Mouse (Mus musculus) intestine, embryonic 15.5 days (tissue): Measurements from ENCODE around the gene Il27ra. TPM values are rescaled to one million over a fixed set of nuclear protein-coding genes. Genes with fewer than 3 reads are reported as not detected.
A peak's percentile ranks its signal among the peaks of the same experiment; 100 is the strongest.
"Not testable (repeated sequence)": the region's sequence is repeated elsewhere in the genome, so short reads cannot be mapped to it uniquely, and the experiment has no call there.

Source experiments
- ATAC-seq: fragments of 200-750 bp; cut with Nextera tagmentation; 2 replicates; pipeline ENCODE4 v1.8.0; 2017; ENCODE audit warnings: moderate TSS enrichment, moderate library complexity
- H3K27ac ChIP-seq: fragments of 300-500 bp; sonication (generic); 2 replicates; pipeline ENCODE4 v1.5.1; 2015; ENCODE audit warnings: mild to moderate bottlenecking, inconsistent platforms
- H3K27me3 ChIP-seq: fragments of 300-500 bp; sonication (generic); replicated peaks from 2 replicates; pipeline ENCODE4 v1.6.1; 2015; ENCODE audit warnings: inconsistent platforms
- H3K36me3 ChIP-seq: fragments of 300-500 bp; sonication (generic); 2 replicates; pipeline ENCODE4 v1.6.1; 2015; ENCODE audit warnings: inconsistent platforms
- H3K4me1 ChIP-seq: fragments of 300-500 bp; sonication (generic); replicated peaks from 2 replicates; pipeline ENCODE4 v1.6.1; 2015; ENCODE audit warnings: inconsistent platforms
- H3K4me2 ChIP-seq: fragments of 300-500 bp; sonication (generic); replicated peaks from 2 replicates; pipeline ENCODE4 v1.6.1; 2015; ENCODE audit warnings: mild to moderate bottlenecking, inconsistent platforms
- H3K4me3 ChIP-seq: fragments of 300-500 bp; sonication (generic); replicated peaks from 2 replicates; pipeline ENCODE4 v1.5.1; 2015; ENCODE audit warnings: inconsistent platforms
- H3K9ac ChIP-seq: fragments of 300-500 bp; sonication (generic); 2 replicates; pipeline ENCODE4 v1.6.1; 2015; ENCODE audit warnings: inconsistent platforms
- H3K9me3 ChIP-seq: fragments of 300-500 bp; sonication (generic); 2 replicates; pipeline ENCODE4 v1.6.1; 2016; ENCODE audit warnings: inconsistent platforms
- WGBS: fragments of 180-500 bp; shearing (Covaris S2); methylation state at CpG from one replicate; pipeline ENCODE4 v1.1.7; 2015; 5-methylcytosine and 5-hydroxymethylcytosine counted together
- polyA plus RNA-seq: library from polyadenylated mRNA; unstranded; fragments of >200 nt; fragmentation: Nextera tagmentation; extraction: Ambion mirVana; gene quantifications from 2 replicates; pipeline ENCODE4 v1.2.1, GENCODE M21; 2015

Gene Il27ra
- polyA plus RNA-seq, 1 experiment from 2014 or later, result 1.3 TPM

DNA sequence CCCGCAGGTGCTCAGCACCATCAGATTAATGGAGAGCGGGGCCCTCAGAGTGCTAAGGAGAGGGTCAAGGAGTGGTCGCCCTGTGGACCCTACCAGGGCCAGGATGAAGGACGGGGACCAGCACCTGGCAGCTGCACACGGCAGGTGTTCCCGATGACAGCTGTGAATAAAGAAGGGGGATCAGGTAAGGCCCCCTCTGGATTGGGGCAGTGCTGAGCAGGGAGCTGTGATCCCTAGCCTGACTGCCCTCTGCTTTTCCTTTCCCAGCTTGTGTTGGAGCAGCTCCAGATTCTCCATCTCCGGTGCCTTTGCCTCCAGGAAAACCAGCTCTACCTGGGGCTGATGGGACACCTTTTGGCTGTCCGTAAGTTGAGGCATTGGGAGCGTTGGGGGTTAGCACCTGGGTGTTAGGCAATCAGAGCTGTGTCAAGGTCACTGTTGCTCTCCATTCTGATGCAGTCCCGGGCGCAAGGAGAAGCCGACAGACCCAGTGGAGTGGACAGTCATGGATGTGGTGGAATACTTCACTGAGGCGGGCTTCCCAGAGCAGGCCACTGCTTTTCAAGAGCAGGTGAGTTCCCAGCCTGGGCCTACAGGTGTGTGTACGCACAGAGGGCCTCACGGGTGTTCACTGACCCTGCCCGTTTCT lies 43.2 kb downstream of the Il27ra start:
- H3K27me3 ChIP-seq, result no peaks in the 10 kb centered on the region
- ATAC-seq, result no peak
- H3K4me3 ChIP-seq, result peak overlapping the region; percentile 71
- WGBS, result 59% methylated on average over 16 of the region's 16 CpGs
- peaks cover 4% of the 10 kb centered on the region for H3K36me3 ChIP-seq
- H3K27ac ChIP-seq, result no peak overlapping the region
- H3K4me2 ChIP-seq, result peak overlapping the region; percentile 84
- H3K9ac ChIP-seq, result peak overlapping the region; percentile 64
- H3K9me3 ChIP-seq, result no peaks in the 10 kb centered on the region
- H3K4me1 ChIP-seq, result peaks cover 24% of the 10 kb centered on the region

- Histone ChIP-seq H3K4me3 (peak overlapping the region; percentile 71), H3K27ac (peak overlapping the region; percentile 87), H3K9me3 (no peaks in the 10 kb centered on the region), H3K36me3 (peaks cover 4% of the 10 kb centered on the region), H3K4me2 (peak overlapping the region; percentile 84), H3K4me1 (peaks cover 19% of the 10 kb centered on the region), H3K27me3 (no peaks in the 10 kb centered on the region), H3K9ac (peak overlapping the region; percentile 64)
- WGBS, result under 1% methylated on average over 86 of the region's 92 CpGs
- ATAC-seq, result peak; percentile 27
Observed at GRCm38 (mm10) chr8:83998231-83999056, 43.9 kb downstream of the Il27ra start.

GRCm38 (mm10) chr8:83997511-83998141 lies 44.8 kb downstream of the Il27ra start, which contains the start of gene Samd1:
Samd1 (plus strand) TSS chr8:83997672.
- Histone ChIP-seq H3K27me3 (no peaks in the 10 kb centered on the region), H3K9ac (peak within 1 kb of the TSS; percentile 82), H3K4me2 (peak within 1 kb of the TSS; percentile 94), H3K27ac (peak within 1 kb of the TSS; percentile 96), H3K36me3 (peaks cover 4% of the 10 kb centered on the region), H3K4me1 (peaks cover 15% of the 10 kb centered on the region), H3K4me3 (peak within 1 kb of the TSS; percentile 78), H3K9me3 (no peaks in the 10 kb centered on the region)
- ATAC-seq, result peak; percentile 16
- under 1% methylated on average over 52 of the region's 112 CpGs for WGBS

DNA sequence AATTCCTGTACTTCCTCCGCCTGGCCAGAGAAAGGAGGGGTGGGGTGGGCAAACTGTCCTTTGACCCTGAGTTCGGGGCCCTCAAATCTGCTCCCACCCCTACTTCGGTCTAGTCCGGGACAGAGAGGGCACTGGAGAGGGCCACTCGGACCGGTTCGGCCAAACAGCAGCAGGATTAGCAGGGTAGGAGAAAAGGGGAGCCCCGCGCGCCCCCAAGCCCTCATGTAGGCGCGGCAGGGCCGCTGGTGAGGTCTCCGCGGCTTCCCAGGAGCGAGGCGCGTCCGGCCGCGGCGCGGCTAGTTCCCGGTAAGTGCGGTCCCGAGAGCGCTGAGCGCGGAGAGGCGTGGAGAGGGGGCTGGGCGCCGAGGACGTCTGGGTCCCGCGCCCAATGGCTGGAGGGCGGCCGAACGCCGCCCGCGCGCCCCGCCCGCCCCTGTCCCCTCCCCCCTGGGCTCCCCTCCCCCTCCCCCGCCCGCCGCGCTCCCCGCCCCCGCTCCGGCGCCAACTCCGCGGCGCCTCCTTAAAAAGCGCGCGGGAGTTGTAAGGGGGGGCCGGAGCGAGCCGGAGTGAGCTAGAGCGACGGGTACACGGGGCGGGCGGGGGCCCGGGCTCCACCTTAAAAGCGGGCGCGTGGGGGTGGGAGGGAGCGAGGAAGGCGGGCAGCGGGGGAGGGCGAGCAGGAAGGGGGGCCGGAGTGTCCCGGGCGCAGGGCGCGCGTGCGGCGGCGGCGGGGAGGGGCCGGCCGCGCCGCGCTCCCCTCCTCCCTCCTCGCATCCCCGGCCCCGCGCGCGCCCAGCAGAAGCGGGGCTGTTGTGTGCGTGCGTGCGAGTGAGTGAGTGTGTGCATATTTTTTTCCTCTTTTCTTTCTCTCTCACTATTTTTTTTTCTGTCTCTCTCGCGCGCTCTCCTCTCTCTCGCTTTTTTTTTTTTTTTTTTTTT lies 45.6 kb downstream of the Il27ra start:
- Histone ChIP-seq H3K4me1 (peaks cover 15% of the 10 kb centered on the region), H3K4me3 (peak overlapping the region; percentile 78), H3K36me3 (peaks cover 4% of the 10 kb centered on the region), H3K27ac (peak overlapping the region; percentile 96), H3K4me2 (peak overlapping the region; percentile 94), H3K9me3 (no peaks in the 10 kb centered on the region), H3K9ac (peak overlapping the region; percentile 82), H3K27me3 (no peaks in the 10 kb centered on the region)
- peak; percentile 89 for ATAC-seq
- under 1% methylated on average over 46 of the region's 103 CpGs for WGBS

GRCm38 (mm10) chr8:83995973-83996372 lies 46.4 kb downstream of the Il27ra start:
- Histone ChIP-seq H3K4me2 (peak overlapping the region; percentile 94), H3K27me3 (no peaks in the 10 kb centered on the region), H3K9me3 (no peaks in the 10 kb centered on the region), H3K9ac (no peak overlapping the region), H3K36me3 (peaks cover 4% of the 10 kb centered on the region), H3K4me3 (0 out of 2 replicates have a peak overlapping the region, but pooled peaks have one; percentile 78), H3K4me1 (peaks cover 15% of the 10 kb centered on the region), H3K27ac (no peak overlapping the region)
- ATAC-seq, result no peak
- 24% methylated on average over 12 of the region's 12 CpGs for WGBS

- Histone ChIP-seq H3K4me1 (peaks cover 6% of the 10 kb centered on the region), H3K27ac (no peak overlapping the region), H3K9ac (no peak overlapping the region), H3K9me3 (no peaks in the 10 kb centered on the region), H3K4me2 (no peak overlapping the region), H3K27me3 (no peaks in the 10 kb centered on the region), H3K36me3 (peaks cover 7% of the 10 kb centered on the region; the same call in 1 of the 2 replicates), H3K4me3 (no peak overlapping the region)
- WGBS, result 90% methylated on average over 3 of the region's 3 CpGs
- ATAC-seq, result no peak
Observed at GRCm38 (mm10) chr8:83994030-83994429, 48.4 kb downstream of the Il27ra start.

DNA sequence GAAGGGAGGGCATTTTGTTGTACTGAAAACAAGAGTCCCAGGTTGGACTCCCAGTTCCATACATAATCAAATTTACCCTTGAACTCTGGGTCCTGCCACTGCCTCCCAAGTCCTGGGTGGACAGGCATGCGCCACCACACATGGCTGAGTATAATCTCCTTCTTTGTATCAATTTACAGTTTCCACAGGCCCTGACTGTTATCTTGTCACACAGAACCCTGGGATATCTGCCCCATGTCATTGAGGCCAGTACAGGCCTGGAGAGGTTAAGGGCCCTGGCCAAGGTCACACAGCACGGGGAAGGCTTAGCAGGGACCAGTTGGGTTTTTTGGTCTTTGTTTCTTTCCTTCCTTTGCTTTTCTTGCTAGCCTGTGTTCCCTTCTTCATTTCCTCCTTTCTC lies 49.9 kb downstream of the Il27ra start:
- Histone ChIP-seq H3K27ac (no peak overlapping the region), H3K27me3 (no peaks in the 10 kb centered on the region), H3K9ac (no peak overlapping the region), H3K9me3 (no peaks in the 10 kb centered on the region), H3K4me3 (no peak overlapping the region), H3K36me3 (peaks cover 10% of the 10 kb centered on the region), H3K4me2 (no peak overlapping the region), H3K4me1 (0 out of 2 replicates have a peak, but pooled peaks cover 3% of the 10 kb centered on the region)
- 88% methylated on average over 2 of the region's 2 CpGs for WGBS
- no peak for ATAC-seq

DNA sequence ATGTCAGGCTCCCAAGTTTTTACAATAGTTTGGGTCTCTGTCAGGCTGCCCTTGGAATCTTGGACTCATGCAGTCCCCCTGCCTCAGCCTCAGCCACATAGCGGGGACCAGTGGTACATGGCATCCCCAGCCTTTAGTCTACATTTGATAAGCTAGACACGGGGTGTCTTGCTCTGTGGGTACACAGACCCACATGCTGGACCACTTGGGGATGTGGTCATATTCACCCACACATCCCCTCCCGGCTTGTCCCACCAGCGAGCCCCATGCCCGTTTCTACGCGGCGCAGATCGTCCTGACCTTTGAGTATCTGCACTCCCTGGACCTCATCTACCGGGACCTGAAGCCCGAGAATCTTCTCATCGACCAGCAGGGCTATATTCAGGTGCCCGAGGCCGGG lies 52.2 kb downstream of the Il27ra start:
- Histone ChIP-seq H3K4me3 (no peak overlapping the region), H3K4me2 (no peak overlapping the region), H3K4me1 (no peaks in the 10 kb centered on the region), H3K9ac (no peak overlapping the region), H3K9me3 (no peaks in the 10 kb centered on the region), H3K36me3 (peaks cover 22% of the 10 kb centered on the region), H3K27ac (no peak overlapping the region), H3K27me3 (no peaks in the 10 kb centered on the region)
- no peak for ATAC-seq
- 94% methylated on average over 14 of the region's 14 CpGs for WGBS

DNA sequence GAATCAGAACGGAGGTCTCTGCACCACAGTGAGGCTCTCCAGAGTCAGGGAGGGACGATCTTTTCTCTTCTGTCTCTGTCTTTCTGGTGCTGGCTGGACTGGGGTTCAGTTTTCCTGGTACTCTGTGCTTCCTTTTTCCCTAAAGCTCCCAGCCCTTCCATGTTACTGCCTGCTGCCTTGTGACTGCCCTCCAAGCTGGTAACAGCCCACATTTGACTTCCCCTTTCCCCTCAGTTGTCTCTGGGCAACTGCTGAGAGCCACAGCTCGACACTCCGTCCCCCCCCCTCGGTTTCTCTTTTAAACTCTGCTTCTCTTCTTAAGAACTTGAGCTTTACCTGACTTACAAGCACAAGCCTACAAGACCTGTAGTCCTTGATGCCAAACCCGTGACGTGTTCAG lies 53.1 kb downstream of the Il27ra start:
- no peaks in the 10 kb centered on the region for H3K27me3 ChIP-seq
- H3K9ac ChIP-seq, result 0 out of 2 replicates have a peak overlapping the region, but pooled peaks have one; percentile 13
- H3K4me2 ChIP-seq, result no peak overlapping the region
- no peaks in the 10 kb centered on the region for H3K4me1 ChIP-seq
- H3K9me3 ChIP-seq, result no peaks in the 10 kb centered on the region
- WGBS, result 88% methylated on average over 7 of the region's 7 CpGs
- no peak overlapping the region for H3K4me3 ChIP-seq
- ATAC-seq, result no peak
- H3K36me3 ChIP-seq, result peaks cover 28% of the 10 kb centered on the region
- no peak overlapping the region for H3K27ac ChIP-seq

GRCm38 (mm10) chr8:83983222-83983621 lies 59.2 kb downstream of the Il27ra start:
- H3K27me3 ChIP-seq, H3K4me3 ChIP-seq, H3K27ac ChIP-seq, ATAC-seq, H3K9ac ChIP-seq, H3K4me1 ChIP-seq, H3K4me2 ChIP-seq, H3K9me3 ChIP-seq: not testable (repeated sequence)
- 99% methylated on average over 2 of the region's 2 CpGs for WGBS
- H3K36me3 ChIP-seq, result peaks cover 46% of the 10 kb centered on the region

- H3K9ac ChIP-seq, result no peak overlapping the region
- WGBS, result 78% methylated on average over 4 of the region's 4 CpGs
Observed at GRCm38 (mm10) chr8:83982449-83982848, 59.9 kb downstream of the Il27ra start.

More at GRCm38 (mm10) chr8:83982449-83982848, 59.9 kb downstream of the Il27ra start:
- Histone ChIP-seq H3K9me3 (no peaks in the 10 kb centered on the region), H3K4me3 (no peak overlapping the region), H3K4me2 (no peak overlapping the region), H3K27ac (no peak overlapping the region), H3K27me3 (no peaks in the 10 kb centered on the region), H3K36me3 (peaks cover 43% of the 10 kb centered on the region), H3K4me1 (peaks cover 6% of the 10 kb centered on the region)
- no peak for ATAC-seq
